Mouse (Mus musculus) monocyte, adult 5-6 weeks (primary cell): ENCODE measurements around the gene Themis2. TPM values are rescaled to one million over a fixed set of nuclear protein-coding genes. Genes with fewer than 3 reads are reported as not detected.

Experiments
- ATAC-seq: fragments of 153-309, 156-312 bp; replicated peaks from 2 replicates; pipeline ENCODE4 v1.8.0; 2017; ENCODE audit warnings: mild to moderate bottlenecking; ENCODE audit not compliant: low TSS enrichment, insufficient number of reproducible peaks, severe bottlenecking, poor library complexity, low FRiP score
- total RNA-seq: library from RNA; stranded (forward); fragments of 200-1000, 200-491, 200-594 nt; gene quantifications from 3 replicates; pipeline ENCODE4 v1.2.3, GENCODE M21; 2017

Gene Themis2
- total RNA-seq: 196 to 216 TPM (median 214 TPM) in 3 replicates

DNA sequence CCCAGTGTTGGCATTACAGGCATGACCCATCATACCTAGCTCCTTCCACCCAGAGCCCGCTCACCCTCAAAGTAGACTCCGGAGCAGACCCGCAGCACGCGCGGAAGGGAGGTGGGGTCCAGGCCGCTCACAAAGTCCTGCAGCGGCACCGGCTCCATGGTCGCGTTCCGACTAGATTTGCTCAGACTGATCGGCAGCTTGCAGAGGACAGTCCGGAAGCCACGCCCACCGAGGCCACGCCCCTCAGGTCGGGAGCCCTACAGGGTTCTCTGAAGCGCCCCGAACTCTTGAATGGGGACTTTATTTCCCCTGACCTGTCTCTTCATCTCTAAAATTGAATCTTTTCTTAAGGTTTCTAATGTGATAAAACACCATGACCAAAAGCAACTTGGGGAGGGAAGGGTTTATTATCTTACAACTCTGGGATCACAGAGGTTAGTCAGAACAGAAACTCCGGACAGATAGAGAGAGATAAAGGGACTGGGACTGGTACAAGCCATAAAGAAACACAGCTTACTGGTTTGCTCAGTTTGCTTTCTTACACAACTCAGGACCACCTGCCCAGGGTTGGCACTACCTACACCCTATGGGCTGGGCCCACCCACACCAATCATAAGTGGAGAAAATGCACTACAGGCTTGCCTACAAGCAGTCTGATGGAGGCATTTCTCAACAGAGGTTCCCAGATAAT lies at the start of gene Themis2:
Gene Themis2 (minus strand): TSS at position 192 of the 691 bp plus-strand sequence.
- peak; percentile 52 for ATAC-seq

DNA sequence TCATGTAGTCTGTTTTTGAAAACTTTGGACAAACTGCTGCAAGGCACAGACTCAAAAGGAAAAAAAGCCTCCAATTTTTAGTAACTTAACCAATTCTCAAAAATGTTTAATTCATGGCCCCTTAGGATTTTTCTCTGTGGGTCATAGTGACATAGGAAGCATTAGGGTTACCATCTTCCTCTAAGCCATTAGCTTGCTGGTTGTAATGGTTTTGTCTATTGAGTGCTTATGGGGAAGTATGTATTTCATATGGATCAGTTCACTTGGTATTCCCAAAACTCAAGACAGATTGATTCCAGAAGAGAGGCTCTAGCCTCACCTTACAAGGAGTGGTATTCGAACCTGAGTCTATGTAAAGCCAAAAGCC lies 47.5 kb upstream of the Themis2 start:
- no peak for ATAC-seq

DNA sequence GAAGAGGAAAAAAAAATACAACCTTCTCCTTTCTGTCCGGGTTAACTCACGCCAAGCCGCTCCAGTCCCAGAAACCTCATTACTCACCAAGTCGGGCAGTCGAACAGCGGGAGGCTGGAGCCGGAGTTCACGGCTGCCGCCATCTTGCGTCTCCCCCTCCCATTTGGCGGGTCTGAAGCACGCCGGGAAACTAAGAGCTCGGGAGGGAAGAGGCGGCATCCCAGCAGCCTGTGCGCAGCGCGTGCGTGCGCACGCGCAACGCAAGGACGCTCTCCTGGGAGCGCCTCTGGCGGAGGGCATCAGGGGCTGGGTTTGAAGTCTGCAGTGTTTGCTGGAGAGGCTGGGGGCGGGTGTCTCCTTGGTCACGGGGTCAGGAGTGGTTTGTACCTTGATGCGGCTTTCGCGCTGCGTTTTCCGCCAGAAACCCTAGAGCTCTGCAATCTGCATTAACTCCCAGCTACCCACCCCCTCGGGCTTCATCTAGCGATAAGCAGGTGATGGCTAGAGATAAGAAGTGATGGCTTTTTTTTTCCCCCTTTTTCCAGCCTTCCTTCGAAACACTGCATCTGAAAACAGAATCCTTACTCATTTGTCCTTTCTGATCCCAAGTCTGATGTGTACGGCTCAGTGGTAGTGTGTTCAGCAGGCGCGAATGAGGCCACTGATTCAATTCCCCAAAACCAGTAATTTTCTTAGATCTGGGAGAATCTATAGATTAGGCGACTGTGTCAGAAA lies 47.0 kb upstream of the Themis2 start, which contains the start of gene Ppp1r8:
Gene Ppp1r8 (minus strand): TSS at position 200 of the 735 bp plus-strand sequence.
- peak; percentile 89 for ATAC-seq

DNA sequence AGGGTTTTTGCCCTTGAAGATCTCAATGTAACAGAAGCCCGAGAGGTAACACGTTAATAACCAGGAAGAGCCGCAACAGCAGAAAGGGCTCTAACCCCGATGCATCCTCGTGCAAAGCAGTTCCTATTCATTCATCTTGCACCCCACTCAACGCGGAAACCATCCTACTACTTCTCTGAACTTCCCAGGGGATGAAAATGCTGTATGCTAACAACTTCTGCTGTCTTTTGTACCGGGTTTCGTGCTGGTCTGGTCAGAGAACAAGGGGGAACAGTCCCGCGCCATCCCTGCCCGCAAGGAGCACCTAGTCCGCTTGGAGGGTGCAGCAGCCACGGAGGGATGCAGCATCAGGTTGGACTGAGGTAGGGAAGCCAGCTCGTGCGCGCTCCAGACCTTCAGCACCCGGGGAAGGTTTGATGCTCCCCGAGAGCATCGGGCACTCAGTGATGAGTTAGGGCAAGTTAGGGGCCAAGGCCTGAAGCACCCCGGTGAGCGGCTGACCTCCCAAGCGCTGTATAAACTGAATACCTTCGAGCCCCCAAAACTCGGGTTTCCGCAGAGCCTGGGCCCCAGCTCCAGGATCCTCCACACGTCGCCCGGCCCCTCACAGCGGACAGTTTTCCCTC lies 46.2 kb upstream of the Themis2 start:
- ATAC-seq: peak; percentile 47

DNA sequence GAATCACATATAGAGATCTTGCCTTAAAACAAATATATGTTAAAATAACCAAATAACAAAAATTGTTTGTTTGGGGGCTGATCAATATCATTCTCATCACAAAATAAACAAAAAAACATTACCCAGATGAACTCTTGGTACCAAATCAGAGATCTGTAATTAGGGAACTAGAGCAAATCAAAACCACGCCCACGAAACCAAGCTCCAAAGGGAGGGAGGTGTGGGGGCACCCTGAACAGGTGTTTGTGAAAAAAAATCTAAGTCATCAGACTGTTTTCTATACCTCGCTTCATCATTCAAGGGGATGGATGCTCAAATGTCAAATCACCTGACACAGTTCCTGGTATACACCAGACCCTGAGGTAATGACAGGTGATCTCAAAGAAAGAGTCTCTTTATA lies 45.3 kb upstream of the Themis2 start:
- ATAC-seq: no peak

DNA sequence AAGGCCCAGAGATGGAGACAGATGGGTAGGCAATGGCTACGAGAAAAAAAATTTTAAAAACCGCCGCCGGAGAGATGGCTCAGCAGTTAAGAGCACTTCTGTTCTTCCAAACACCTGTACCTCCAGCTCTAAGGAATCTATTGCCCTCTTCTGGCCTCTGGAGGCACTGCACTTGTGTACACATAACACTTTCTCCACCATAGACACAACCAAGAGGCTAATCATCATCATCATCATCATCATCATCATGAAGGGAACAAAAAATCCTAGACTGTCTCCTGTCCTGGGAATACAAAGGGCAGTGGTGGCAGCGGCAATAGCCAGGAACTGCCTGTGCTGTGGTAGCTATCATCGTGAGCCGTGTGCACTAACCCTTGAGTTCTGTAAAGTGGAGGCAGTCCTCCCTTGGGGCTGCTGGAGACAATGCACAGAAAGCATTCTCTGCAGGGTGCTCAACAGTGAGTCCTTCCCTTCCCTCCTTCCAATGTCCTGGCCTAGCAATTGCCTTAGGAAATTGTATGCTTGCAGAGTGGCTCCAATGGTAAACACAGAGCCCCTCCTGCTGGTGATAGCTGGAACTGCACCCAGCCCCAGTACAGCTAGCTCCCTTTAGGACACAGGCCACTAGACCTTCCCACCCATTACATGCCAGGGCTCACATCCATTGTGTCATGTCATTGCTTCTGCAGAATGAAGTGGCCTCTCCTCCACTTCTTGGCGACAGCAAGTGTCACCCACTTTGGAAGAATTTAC lies 27.6 kb upstream of the Themis2 start:
- peak; percentile 81 for ATAC-seq

DNA sequence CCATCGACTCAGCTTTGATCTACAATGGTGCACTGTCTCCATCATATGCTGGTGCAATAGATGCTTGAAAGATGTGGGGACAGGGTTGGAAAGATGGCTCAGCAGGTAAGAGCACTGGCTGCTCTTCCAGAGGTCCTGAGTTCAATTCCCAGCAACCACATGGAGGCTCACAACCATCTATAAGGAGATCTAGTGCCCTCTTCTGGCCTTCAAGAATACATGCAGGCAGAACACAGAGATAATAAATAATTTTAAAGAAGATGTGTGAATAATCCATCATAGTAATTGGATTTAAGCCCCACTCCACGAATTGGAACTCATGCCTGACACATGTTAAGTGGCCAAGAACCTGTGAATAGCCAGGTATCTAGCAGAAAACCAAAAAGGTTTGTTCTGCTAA lies 22.3 kb upstream of the Themis2 start:
- no peak for ATAC-seq

DNA sequence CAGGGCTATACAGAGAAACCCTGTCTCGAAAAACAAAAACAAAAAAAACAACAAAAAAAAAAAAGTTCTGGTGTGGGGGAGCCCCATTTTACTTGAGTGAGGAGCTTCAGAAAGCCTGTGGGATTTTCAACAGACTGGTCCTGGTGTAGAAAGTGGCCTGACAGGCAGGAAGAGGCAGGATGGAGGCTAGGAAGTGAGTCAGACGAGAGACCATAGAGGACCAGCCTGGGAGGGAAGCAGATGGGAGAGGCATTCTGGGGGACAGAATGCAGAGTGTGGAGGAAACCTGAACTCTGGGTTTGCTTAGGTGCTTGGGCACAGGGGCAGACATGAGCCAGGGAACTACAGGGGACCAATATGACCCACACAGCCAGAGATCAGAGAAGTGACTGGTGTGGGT lies 20.7 kb upstream of the Themis2 start:
- ATAC-seq: no peak

DNA sequence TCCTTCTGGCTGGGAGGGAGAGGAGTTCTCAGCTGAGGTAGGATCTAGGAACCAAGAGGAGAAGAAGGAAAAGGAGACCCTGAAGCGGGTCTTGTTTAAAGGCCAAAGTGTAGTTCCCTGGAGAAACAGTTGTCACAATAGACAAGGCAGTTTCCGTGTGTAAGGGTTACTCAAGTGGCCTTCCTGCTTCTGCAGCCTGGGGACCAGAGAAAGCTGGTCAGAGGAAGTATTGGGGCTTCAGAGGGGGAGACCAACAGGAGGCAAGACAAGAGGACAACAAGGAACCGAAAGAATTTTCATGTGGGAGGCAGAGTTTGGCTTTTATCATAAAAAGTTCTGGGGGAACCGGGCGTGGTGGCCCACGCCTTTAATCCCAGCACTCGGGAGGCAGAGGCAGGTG lies 20.2 kb upstream of the Themis2 start:
- ATAC-seq: peak; percentile 83

DNA sequence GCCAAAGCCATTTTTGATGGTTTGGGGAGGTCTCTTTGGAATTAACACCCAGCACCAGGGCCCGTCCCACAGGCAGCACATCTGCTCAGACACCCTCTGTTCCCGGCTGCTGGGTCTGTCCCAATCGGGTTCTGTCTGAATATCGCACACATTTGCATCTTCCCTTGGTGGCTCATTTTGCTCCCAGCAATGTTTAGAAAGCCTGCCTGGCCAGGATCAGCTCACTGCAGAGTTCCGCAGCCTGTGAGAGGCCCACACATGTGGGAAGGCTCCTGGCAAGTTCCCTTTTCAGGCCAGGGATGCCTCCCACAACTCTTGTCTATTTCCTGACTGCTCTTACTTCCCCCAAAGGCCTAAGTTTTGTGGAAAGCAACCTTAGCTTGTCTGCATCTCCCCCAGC lies 13.4 kb upstream of the Themis2 start:
- peak; percentile 33; the same call in 1 of the 2 replicates for ATAC-seq

DNA sequence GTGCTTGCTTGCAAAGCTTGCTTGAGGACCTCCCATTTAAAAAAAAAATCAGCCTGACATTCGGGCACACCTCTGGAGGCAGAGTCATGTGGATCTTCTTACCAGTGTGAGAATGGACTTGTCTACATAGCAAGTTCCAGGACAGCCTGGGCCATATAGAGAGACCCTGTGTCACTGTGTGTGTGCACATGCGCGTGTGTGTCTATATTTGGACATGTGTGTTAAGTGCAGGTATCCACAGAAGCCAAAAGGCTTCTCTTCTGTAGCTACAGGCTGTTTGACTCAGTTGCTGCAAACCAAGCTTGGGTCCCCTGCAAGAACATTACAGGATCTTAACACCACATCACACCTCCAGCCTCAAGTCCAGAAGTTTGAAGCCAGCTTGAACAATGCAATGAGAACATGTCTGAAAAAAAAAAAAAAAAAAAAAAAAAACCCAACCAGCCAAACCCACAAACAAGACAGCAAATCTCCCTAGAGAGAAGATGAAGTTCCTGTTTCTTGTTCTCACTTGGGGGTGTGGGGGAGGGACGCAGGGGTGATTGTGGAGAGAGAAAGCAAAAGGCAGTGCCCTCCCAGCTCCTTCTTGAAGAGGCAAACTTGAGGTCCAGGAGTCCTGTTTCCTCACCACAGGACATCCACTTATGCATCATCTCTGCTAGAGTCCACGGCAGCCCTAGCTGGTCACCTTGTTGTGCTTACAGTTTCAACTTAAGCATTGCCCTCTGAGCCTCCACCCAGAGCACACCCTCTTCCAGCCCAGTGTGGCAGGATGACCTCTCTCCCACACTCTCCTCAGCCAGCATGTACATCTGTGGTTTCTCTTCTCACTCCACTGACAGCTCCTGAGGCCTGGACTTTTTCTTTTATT lies 11.8 kb upstream of the Themis2 start:
- ATAC-seq: peak; percentile 77

DNA sequence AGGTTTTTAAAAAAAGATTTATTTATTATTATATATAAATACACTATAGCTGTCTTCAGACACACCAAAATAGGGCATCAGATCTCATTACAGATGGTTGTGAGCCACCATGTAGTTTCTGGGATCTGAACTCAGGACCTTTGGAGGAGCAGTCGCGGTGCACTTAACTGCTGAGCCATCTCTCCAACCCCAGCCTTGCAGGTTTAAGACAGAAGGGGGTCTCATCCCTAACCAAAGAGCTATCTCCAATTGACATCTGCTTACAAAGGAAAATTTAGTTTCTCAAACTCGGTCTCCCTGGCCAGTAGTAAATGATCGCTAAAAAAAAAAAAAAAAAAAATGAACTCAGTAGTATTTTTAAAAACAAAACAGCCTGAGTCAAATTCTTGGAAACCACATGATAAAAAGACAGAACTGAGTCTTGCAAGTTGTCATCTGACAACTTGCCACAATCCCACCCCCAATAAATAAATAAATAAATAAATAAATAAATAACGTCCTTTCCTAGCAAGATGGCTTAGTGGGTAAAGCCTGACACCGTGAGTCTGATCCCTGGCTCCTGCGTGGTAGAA lies 10.5 kb upstream of the Themis2 start:
- ATAC-seq: no peak

DNA sequence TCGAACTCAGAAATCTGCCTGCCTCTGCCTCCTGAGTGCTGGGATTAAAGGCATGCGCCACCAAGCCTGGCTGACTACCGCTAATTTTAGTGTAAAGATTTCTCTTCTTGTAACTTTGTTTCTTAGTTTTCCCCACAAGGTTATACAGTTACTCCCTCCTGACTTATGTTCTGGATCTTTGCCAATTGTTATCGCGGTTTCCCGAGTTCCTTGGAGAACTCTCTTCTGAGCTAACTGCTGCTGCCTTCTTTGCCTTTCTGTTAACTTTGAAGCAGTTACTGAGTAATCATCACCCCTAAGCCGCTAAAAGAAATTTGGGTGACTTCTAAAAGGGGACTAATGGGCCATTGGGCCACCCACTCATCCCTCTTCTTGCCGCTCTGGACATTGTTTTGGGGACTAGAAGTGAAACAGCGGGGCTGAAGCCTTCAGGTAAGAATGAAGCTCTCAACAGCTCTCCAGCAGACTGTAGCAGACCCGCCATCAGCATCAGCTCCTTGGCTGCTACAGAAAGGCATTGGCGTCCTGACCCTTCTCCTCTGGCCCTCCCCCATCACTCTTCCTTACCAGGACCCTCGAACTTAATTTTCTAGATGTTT lies 9.5 kb upstream of the Themis2 start:
- ATAC-seq: no peak

DNA sequence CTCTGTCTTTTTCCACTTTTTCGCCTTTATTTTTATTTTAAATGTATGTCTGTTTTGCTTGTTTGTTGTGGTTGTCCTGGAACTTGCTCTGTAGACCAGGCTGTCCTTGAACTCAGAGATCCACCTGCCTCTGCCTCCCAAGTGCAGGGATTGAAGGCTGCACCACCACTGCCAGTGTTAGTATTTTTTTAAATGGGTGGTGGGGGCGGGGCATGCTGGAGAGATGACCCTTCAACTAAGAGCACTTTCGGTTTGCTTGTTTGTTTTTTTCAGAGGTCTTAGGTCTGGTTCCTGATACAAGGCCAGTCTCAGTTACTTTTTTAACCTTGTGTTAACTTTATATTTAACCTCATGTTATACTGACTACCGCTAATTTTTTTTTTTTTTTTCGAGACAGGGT lies 9.0 kb upstream of the Themis2 start:
- ATAC-seq: no peak

DNA sequence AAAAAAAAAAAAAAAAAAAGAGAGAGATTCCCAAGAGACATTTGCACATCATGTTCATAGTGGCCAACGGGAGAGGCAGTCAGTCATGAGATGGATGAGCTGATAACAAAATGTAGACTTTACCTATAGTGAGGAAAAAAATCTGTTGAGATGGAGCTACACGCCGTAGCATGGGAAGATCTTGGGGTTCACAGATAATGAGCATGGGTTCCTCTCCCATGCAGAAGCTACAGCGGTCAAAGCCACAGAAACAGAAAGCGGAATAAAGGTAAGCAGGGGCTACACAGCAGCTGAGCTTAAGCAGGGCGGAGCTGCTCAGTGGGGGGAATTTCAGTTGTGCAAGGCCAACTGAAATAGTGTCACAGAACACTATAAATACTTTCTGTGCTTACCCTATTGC lies 8.1 kb upstream of the Themis2 start:
- peak; percentile 72 for ATAC-seq

DNA sequence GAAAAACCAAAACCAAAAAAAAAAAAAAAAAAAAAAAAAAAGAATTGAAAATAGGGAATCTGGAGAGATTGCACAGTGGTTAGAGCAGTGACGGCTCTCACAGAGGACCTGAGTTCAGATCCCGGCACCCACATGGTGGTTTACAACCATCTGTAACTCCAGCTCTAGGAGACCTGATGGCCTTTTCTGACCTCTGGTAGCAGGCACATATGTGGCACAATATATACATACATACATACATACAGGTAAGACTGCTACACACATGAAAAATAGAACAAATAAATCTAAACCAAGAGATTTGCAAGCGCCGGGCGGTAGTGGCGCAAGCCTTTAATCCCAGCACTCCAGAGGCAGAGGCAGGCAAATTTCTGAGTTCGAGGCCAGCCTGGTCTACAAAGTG lies 7.7 kb upstream of the Themis2 start:
- no peak for ATAC-seq

DNA sequence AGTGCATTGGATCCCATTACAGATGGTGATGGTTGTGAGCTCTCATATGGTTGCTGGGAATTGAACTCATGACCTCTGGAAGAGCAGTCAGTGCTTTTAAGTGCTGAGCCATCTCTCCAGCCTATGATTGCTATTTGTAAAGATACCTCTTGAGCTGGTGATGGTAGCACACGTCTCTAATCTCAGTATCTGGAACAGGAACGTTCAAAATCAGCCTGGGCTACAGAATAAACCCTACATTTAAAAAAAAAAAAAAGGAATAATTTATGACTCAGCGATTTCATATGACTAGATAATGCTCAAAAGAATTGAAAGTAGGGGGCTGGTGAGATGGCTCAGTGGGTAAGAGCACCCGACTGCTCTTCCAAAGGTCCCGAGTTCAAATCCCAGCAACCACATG lies 7.0 kb upstream of the Themis2 start:
- no peak for ATAC-seq
